Mouse (Mus musculus): ENCODE data around the gene Lgr4. TPM values are rescaled to one million over a fixed set of nuclear protein-coding genes. Genes with fewer than 3 reads are reported as not detected.

The Lgr4 gene
- total and polyA plus RNA-seq, 2 experiments from 2014 or later, result 10.9 to 49.7 TPM

GRCm38 (mm10) chr2:109958692-109959406 lies 41.4 kb downstream of the Lgr4 start:
- Histone ChIP-seq H3K9me3 (replicated peaks; ENCODE audit: control insufficient read depth, low read length) (no peaks in the 10 kb centered on the region), H3K27ac (ENCODE audit: low read depth) (peak overlapping the region; percentile 55), H3K4me3 (ENCODE audit: low read depth, low read length) (no peak overlapping the region), H3K9ac (replicated peaks; ENCODE audit: low read depth, low read length) (no peak overlapping the region), H3K4me2 (ENCODE audit: low read depth, low read length) (peak overlapping the region; percentile 31; the same call in 1 of the 2 replicates), H3K27me3 (ENCODE audit: control insufficient read depth, insufficient read depth, low read length) (no peaks in the 10 kb centered on the region), H3K36me3 (replicated peaks; ENCODE audit: control insufficient read depth, insufficient read depth, low read length) (no peaks in the 10 kb centered on the region), H3K4me1 (ENCODE audit: control insufficient read depth, insufficient read depth) (peaks cover 59% of the 10 kb centered on the region)
- WGBS, result 63% methylated on average over 4 of the region's 4 CpGs
- no peak for DNase-seq (ENCODE audit: low spot score)
- ATAC-seq (ENCODE audit: insufficient read depth, low read depth), result no peak
- TF ChIP-seq CTCF (IDR thresholded peaks at IDR 0.05; ENCODE audit: low read depth), result no peak
- TF ChIP-seq EP300 (IDR thresholded peaks at IDR 0.05; ENCODE audit: low read depth), result no peak

GRCm38 (mm10) chr2:109959407-109960075 lies 42.1 kb downstream of the Lgr4 start:
- Histone ChIP-seq H3K4me3 (ENCODE audit: low read depth, low read length) (no peak overlapping the region), H3K9ac (replicated peaks; ENCODE audit: low read depth, low read length) (no peak overlapping the region), H3K9me3 (replicated peaks; ENCODE audit: control insufficient read depth, low read length) (no peaks in the 10 kb centered on the region), H3K36me3 (replicated peaks; ENCODE audit: control insufficient read depth, insufficient read depth, low read length) (no peaks in the 10 kb centered on the region), H3K4me1 (ENCODE audit: control insufficient read depth, insufficient read depth) (peaks cover 55% of the 10 kb centered on the region), H3K27ac (ENCODE audit: low read depth) (peak overlapping the region; percentile 55), H3K4me2 (ENCODE audit: low read depth, low read length) (peak overlapping the region; percentile 31; the same call in 1 of the 2 replicates), H3K27me3 (ENCODE audit: control insufficient read depth, insufficient read depth, low read length) (no peaks in the 10 kb centered on the region)
- no peak for ATAC-seq (ENCODE audit: insufficient read depth, low read depth)
- no peak for DNase-seq (ENCODE audit: low spot score)
- TF ChIP-seq CTCF (IDR thresholded peaks at IDR 0.05; ENCODE audit: low read depth) (no peak), EP300 (IDR thresholded peaks at IDR 0.05; ENCODE audit: low read depth) (no peak)
- 71% methylated on average over 11 of the region's 11 CpGs for WGBS

DNA sequence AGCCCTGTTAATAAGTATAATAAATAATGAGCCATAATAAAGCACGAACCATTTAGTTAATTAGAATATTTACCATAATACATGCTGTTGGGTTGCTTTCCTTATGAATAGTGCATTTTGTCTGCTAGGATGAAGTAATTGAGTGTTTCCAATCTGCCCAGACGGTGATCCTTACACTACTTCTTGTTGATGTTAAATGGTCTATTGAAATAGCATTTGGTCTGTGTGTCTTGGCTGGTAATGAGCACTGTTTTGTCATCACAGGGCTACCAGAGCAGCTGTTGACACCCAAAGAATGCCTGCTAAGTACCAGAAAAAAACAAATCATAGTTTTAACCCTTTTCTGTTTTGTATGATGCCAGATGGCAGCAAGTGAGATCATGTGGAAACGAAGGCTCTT lies 42.8 kb downstream of the Lgr4 start:
- Histone ChIP-seq H3K9me3 (replicated peaks; ENCODE audit: control insufficient read depth, low read length) (no peaks in the 10 kb centered on the region), H3K4me2 (ENCODE audit: low read depth, low read length) (no peak overlapping the region), H3K36me3 (replicated peaks; ENCODE audit: control insufficient read depth, insufficient read depth, low read length) (no peaks in the 10 kb centered on the region), H3K27me3 (ENCODE audit: control insufficient read depth, insufficient read depth, low read length) (no peaks in the 10 kb centered on the region), H3K4me1 (ENCODE audit: control insufficient read depth, insufficient read depth) (peaks cover 48% of the 10 kb centered on the region), H3K4me3 (ENCODE audit: low read depth, low read length) (no peak overlapping the region), H3K9ac (replicated peaks; ENCODE audit: low read depth, low read length) (no peak overlapping the region), H3K27ac (ENCODE audit: low read depth) (no peak overlapping the region)
- ATAC-seq (ENCODE audit: insufficient read depth, low read depth) (no peak), DNase-seq (ENCODE audit: low spot score) (no peak)
- 72% methylated on average over 3 of the region's 3 CpGs for WGBS
- TF ChIP-seq EP300 (IDR thresholded peaks at IDR 0.05; ENCODE audit: low read depth) (no peak), CTCF (IDR thresholded peaks at IDR 0.05; ENCODE audit: low read depth) (no peak)

DNA sequence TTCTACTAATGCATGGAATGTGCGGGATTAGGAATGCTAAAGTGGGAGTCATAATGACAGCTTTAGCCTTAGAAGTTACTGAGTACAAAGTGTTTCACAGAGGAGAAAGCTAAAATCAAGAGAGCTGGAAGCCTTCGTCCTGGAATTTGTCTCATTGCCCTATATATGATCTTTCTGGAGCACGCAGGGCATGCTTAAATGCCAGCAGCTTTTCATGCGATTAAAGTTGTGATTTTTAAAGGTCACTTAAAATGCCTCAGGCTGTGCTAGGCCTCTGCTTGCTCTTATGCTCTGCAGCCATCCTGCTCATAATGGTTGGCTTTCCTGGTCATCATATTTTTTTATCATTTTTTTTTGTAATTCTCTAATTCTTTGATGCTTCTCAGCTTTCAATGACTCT lies 43.7 kb downstream of the Lgr4 start:
- peak overlapping the region; percentile 28; the same call in 1 of the 2 replicates for H3K27ac ChIP-seq (ENCODE audit: low read depth)
- H3K27me3 ChIP-seq (ENCODE audit: control insufficient read depth, insufficient read depth, low read length), result no peaks in the 10 kb centered on the region
- no peak for ATAC-seq (ENCODE audit: insufficient read depth, low read depth)
- no peak for TF ChIP-seq EP300 (IDR thresholded peaks at IDR 0.05; ENCODE audit: low read depth)
- no peak for TF ChIP-seq CTCF (IDR thresholded peaks at IDR 0.05; ENCODE audit: low read depth)
- no peak overlapping the region for H3K9ac ChIP-seq (replicated peaks; ENCODE audit: low read depth, low read length)
- no peak overlapping the region for H3K4me2 ChIP-seq (ENCODE audit: low read depth, low read length)
- H3K4me3 ChIP-seq (ENCODE audit: low read depth, low read length), result no peak overlapping the region
- H3K36me3 ChIP-seq (replicated peaks; ENCODE audit: control insufficient read depth, insufficient read depth, low read length), result no peaks in the 10 kb centered on the region
- peaks cover 43% of the 10 kb centered on the region for H3K4me1 ChIP-seq (ENCODE audit: control insufficient read depth, insufficient read depth)
- H3K9me3 ChIP-seq (replicated peaks; ENCODE audit: control insufficient read depth, low read length), result no peaks in the 10 kb centered on the region
- DNase-seq (ENCODE audit: low spot score), result no peak
- WGBS, result 64% methylated on average over 4 of the region's 4 CpGs

GRCm38 (mm10) chr2:109963591-109964258 lies 46.3 kb downstream of the Lgr4 start:
- no peak for DNase-seq (ENCODE audit: low spot score)
- Histone ChIP-seq H3K27me3 (ENCODE audit: control insufficient read depth, insufficient read depth, low read length) (no peaks in the 10 kb centered on the region), H3K27ac (ENCODE audit: low read depth) (peak overlapping the region; percentile 38), H3K4me2 (ENCODE audit: low read depth, low read length) (no peak overlapping the region), H3K9ac (replicated peaks; ENCODE audit: low read depth, low read length) (no peak overlapping the region), H3K9me3 (replicated peaks; ENCODE audit: control insufficient read depth, low read length) (no peaks in the 10 kb centered on the region), H3K4me3 (ENCODE audit: low read depth, low read length) (no peak overlapping the region), H3K36me3 (replicated peaks; ENCODE audit: control insufficient read depth, insufficient read depth, low read length) (no peaks in the 10 kb centered on the region), H3K4me1 (ENCODE audit: control insufficient read depth, insufficient read depth) (peaks cover 25% of the 10 kb centered on the region)
- ATAC-seq (ENCODE audit: insufficient read depth, low read depth), result no peak
- TF ChIP-seq CTCF (IDR thresholded peaks at IDR 0.05; ENCODE audit: low read depth) (no peak), EP300 (IDR thresholded peaks at IDR 0.05; ENCODE audit: low read depth) (no peak)
- 45% methylated on average over 5 of the region's 5 CpGs for WGBS

All from heart, postnatal 0 days (tissue).